Mouse (Mus musculus) adrenal gland, adult (tissue): ENCODE results near the gene Rapgef1.
"Not testable (repeated sequence)": the region's sequence is repeated elsewhere in the genome, so short reads cannot be mapped to it uniquely, and the experiment has no call there.

ENCODE experiments used
- DNase-seq, 2 experiments: peaks; one replicate each; pipeline ENCODE4 v3.0.0; 2022 to 2023; ENCODE audit warnings: low spot score in 1 of 2; ENCODE audit not compliant: inconsistent age in 2 of 2

The Rapgef1 gene

GRCm38 (mm10) chr2:29732559-29732958 lies 113.0 kb downstream of the Rapgef1 start:
- DNase-seq, result no peak

- no peak for DNase-seq
These were observed 113.8 kb downstream of the Rapgef1 start for GRCm38 (mm10) chr2:29733348-29733747.

- no peak for DNase-seq
These were observed 116.2 kb downstream of the Rapgef1 start for GRCm38 (mm10) chr2:29735708-29736107.

- no peak for DNase-seq
These were observed 117.8 kb downstream of the Rapgef1 start for GRCm38 (mm10) chr2:29737209-29737925.

- DNase-seq, result no peak
These were observed 119.3 kb downstream of the Rapgef1 start for GRCm38 (mm10) chr2:29738799-29739198.

- DNase-seq, result no peak
These were observed 119.8 kb downstream of the Rapgef1 start for GRCm38 (mm10) chr2:29739368-29739767.

GRCm38 (mm10) chr2:29741207-29741606 lies 121.7 kb downstream of the Rapgef1 start:
- no peak for DNase-seq

- DNase-seq, result no peak
These were observed 124.7 kb downstream of the Rapgef1 start for GRCm38 (mm10) chr2:29744256-29744655.

GRCm38 (mm10) chr2:29747188-29747782 lies 127.8 kb downstream of the Rapgef1 start:
- no peak for DNase-seq

GRCm38 (mm10) chr2:29747852-29748251 lies 128.3 kb downstream of the Rapgef1 start:
- no peak for DNase-seq

- DNase-seq, result no peak
These were observed 129.0 kb downstream of the Rapgef1 start for GRCm38 (mm10) chr2:29748499-29748898.

- no peak for DNase-seq
These were observed 132.0 kb downstream of the Rapgef1 start, which contains the start of gene Gm13420 for GRCm38 (mm10) chr2:29751497-29751896. Gene Gm13420 (minus strand): TSS chr2:29751685.

GRCm38 (mm10) chr2:29752397-29752796 lies 132.9 kb downstream of the Rapgef1 start:
- no peak for DNase-seq

GRCm38 (mm10) chr2:29755693-29756092 lies 136.2 kb downstream of the Rapgef1 start:
- no peak for DNase-seq

GRCm38 (mm10) chr2:29764831-29765230 lies 145.3 kb downstream of the Rapgef1 start:
- DNase-seq, result peak; percentile 66 to 89

GRCm38 (mm10) chr2:29767976-29768709 lies 148.6 kb downstream of the Rapgef1 start:
- no peak for DNase-seq

- no peak for DNase-seq
These were observed 149.4 kb downstream of the Rapgef1 start for GRCm38 (mm10) chr2:29768901-29769300.

- DNase-seq, result no peak
These were observed 150.6 kb downstream of the Rapgef1 start for GRCm38 (mm10) chr2:29770162-29770561.

GRCm38 (mm10) chr2:29771611-29772461 lies 152.3 kb downstream of the Rapgef1 start:
- peak; percentile 70 to 89 for DNase-seq

GRCm38 (mm10) chr2:29773323-29773722 lies 153.8 kb downstream of the Rapgef1 start:
- no peak for DNase-seq

GRCm38 (mm10) chr2:29781256-29781655 lies 161.7 kb downstream of the Rapgef1 start:
- DNase-seq, result not testable (repeated sequence)
